Mouse (Mus musculus) limb, embryonic 13.5 days (tissue): ENCODE data around the gene Alg1. TPM values are rescaled to one million over a fixed set of nuclear protein-coding genes. Genes with fewer than 3 reads are reported as not detected.

Experiments used
- ATAC-seq: fragments of 200-750 bp; cut with Nextera tagmentation; 2 replicates; pipeline ENCODE4 v1.8.0; 2017; ENCODE audit warnings: low read depth, moderate number of reproducible peaks, moderate TSS enrichment; ENCODE audit not compliant: low FRiP score
- H3K27ac ChIP-seq: fragments of 300-500 bp; sonication (generic); 2 replicates; pipeline ENCODE4 v1.5.1; 2015; ENCODE audit warnings: inconsistent platforms, mild to moderate bottlenecking, moderate library complexity
- H3K27me3 ChIP-seq: fragments of 300-500 bp; sonication (generic); 2 replicates; pipeline ENCODE4 v1.6.1; 2015; ENCODE audit warnings: mild to moderate bottlenecking, inconsistent platforms
- H3K36me3 ChIP-seq: fragments of 300-500 bp; sonication (generic); 2 replicates; pipeline ENCODE4 v1.6.1; 2015; ENCODE audit warnings: inconsistent platforms, mild to moderate bottlenecking, moderate library complexity
- H3K4me1 ChIP-seq: fragments of 300-500 bp; sonication (generic); 2 replicates; pipeline ENCODE4 v1.6.1; 2015; ENCODE audit warnings: inconsistent platforms
- H3K4me2 ChIP-seq: fragments of 300-500 bp; sonication (generic); replicated peaks from 2 replicates; pipeline ENCODE4 v1.6.1; 2015; ENCODE audit warnings: inconsistent platforms, mild to moderate bottlenecking, moderate library complexity
- H3K4me3 ChIP-seq: fragments of 300-500 bp; sonication (generic); 2 replicates; pipeline ENCODE4 v1.5.1; 2015; ENCODE audit warnings: moderate library complexity, mild to moderate bottlenecking, inconsistent platforms
- H3K9ac ChIP-seq: fragments of 300-500 bp; sonication (generic); 2 replicates; pipeline ENCODE4 v1.6.1; 2015; ENCODE audit warnings: mild to moderate bottlenecking, inconsistent platforms
- H3K9me3 ChIP-seq: fragments of 300-500 bp; sonication (generic); 2 replicates; pipeline ENCODE4 v1.6.1; 2016; ENCODE audit warnings: inconsistent platforms
- WGBS: fragments of 180-500 bp; shearing (Covaris S2); methylation state at CpG from one replicate; pipeline ENCODE4 v1.1.7; 2015; 5-methylcytosine and 5-hydroxymethylcytosine counted together
- polyA plus RNA-seq: library from polyadenylated mRNA; unstranded; fragments of >200 nt; fragmentation: Nextera tagmentation; extraction: Ambion mirVana; gene quantifications from 2 replicates; pipeline ENCODE4 v1.2.1, GENCODE M21; 2015

Gene Alg1
- polyA plus RNA-seq, 1 experiment from 2014 or later, result 35.8 TPM

- Histone ChIP-seq H3K27ac (no peak overlapping the region), H3K4me1 (peaks cover 14% of the 10 kb centered on the region), H3K36me3 (peaks cover 48% of the 10 kb centered on the region), H3K9ac (no peak overlapping the region), H3K4me3 (no peak overlapping the region), H3K9me3 (no peaks in the 10 kb centered on the region), H3K4me2 (no peak overlapping the region), H3K27me3 (no peaks in the 10 kb centered on the region)
- WGBS, result 82% methylated on average over 3 of the region's 3 CpGs
- no peak for ATAC-seq
Observed at GRCm38 (mm10) chr16:5250891-5251290, 17.5 kb downstream of the Alg1 start.

DNA sequence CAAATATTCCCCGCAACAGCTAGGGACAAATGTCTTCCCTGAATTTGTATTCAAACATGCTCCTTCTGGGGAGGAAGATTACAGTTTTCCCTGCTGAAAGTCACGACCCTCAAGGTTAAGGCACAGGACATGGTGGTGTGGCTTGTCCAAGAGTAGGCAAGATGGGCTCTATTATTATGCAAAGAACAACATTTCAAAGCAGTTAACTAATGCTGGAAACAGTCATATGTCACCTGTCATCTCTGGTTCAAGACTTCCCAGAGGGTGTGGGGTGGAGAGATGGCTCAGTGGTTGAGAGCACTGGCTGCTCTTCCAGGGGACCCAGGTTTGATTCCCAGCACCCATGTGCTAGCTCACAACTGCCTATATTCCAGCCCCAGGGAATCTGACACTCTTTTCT is 18.8 kb downstream of the Alg1 start:
- ATAC-seq, result no peak
- H3K27me3 ChIP-seq, result no peaks in the 10 kb centered on the region
- H3K4me3 ChIP-seq, result no peak overlapping the region
- H3K4me1 ChIP-seq, result peaks cover 19% of the 10 kb centered on the region
- peaks cover 38% of the 10 kb centered on the region for H3K36me3 ChIP-seq
- no peak overlapping the region for H3K4me2 ChIP-seq
- no peak overlapping the region for H3K27ac ChIP-seq
- H3K9me3 ChIP-seq, result no peaks in the 10 kb centered on the region
- 90% methylated on average over 2 of the region's 2 CpGs for whole genome bisulfite sequencing
- H3K9ac ChIP-seq, result no peak overlapping the region

GRCm38 (mm10) chr16:5254346-5255025 is 21.1 kb downstream of the Alg1 start:
- Histone ChIP-seq H3K4me1 (peaks cover 19% of the 10 kb centered on the region), H3K4me2 (peak overlapping the region; percentile 81), H3K9ac (peak overlapping the region; percentile 81), H3K27ac (peak overlapping the region; percentile 85), H3K9me3 (no peaks in the 10 kb centered on the region), H3K27me3 (no peaks in the 10 kb centered on the region), H3K36me3 (peaks cover 16% of the 10 kb centered on the region), H3K4me3 (peak overlapping the region; percentile 66)
- ATAC-seq, result peak; percentile 34
- 3% methylated on average over 15 of the region's 15 CpGs for WGBS

DNA sequence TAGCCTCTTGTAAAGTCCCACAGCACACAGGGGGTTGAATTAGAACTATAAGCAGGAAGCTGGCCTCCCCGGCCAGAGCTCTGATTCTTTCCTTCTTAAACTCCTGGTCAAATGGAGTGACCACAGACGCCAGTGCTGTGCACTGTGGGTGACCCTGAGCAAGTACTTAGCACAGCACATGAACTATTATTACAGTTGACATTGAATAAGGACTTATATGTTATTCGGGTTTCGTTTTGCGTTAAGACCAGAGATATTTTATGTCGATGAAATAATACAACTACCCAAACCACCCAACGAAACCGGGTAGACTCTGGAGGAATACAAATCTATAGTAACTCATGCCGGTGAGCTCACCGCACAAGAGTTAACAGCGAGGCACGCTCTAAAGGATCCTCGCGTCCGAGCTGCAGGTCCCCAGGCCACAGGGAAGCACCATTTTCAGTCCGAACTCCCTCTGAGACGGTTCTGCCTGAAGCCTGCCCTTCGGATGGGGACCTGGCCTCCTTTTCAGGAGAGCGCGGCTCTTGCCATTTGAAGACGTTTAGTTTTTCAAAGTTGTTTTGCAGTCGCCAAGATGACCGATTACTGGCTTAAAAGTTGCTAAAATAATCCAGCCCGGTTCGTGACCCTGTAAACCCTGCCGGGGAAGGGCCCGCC is 21.8 kb downstream of the Alg1 start:
- Histone ChIP-seq H3K27me3 (no peaks in the 10 kb centered on the region), H3K4me1 (peaks cover 19% of the 10 kb centered on the region), H3K9ac (peak overlapping the region; percentile 81), H3K4me2 (peak overlapping the region; percentile 81), H3K4me3 (peak overlapping the region; percentile 66), H3K27ac (peak overlapping the region; percentile 85), H3K9me3 (no peaks in the 10 kb centered on the region), H3K36me3 (peaks cover 8% of the 10 kb centered on the region)
- WGBS, result 3% methylated on average over 27 of the region's 27 CpGs
- no peak for ATAC-seq

DNA sequence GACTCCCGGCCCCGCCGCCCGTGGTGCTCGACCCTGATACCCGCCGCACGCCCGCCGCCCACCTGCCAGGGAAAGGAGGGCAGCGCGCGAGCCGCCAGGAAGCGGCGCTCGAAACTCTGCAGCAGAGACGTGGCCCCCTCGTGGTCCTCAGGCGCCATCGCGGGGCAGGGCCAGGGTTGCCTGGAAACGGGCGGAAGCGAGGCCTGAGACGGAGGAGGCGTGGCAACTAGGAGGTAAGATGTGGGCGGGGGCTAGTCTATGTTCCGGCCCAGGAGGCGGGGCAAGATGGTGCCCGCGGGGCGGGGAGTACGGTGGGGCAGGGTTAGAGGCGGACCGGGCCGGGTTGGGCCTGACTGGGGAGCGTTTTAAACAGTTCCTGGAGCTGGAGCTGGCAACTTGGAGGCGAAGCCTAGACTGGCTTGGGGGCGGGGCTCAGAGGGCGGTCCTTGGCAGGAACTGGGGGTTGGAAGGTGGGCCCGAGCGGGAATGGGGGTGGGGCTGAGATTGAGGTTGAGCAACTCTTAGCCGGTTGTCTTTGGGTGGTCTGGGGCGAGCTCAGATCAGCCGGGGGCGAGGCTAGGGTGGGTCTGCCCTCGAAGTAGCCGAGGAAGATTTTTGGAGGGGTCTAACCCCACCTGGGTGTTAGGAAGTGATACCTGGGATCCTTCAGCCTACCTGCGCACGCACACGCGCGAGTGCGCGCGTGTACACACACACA is 22.5 kb downstream of the Alg1 start, which contains the start of gene Eef2kmt:
TSS of gene Eef2kmt (minus strand) at position 205 of the 718 bp plus-strand sequence.
- peak within 1 kb of the TSS; percentile 81 for H3K4me2 ChIP-seq
- WGBS, result 1% methylated on average over 57 of the region's 57 CpGs

DNA sequence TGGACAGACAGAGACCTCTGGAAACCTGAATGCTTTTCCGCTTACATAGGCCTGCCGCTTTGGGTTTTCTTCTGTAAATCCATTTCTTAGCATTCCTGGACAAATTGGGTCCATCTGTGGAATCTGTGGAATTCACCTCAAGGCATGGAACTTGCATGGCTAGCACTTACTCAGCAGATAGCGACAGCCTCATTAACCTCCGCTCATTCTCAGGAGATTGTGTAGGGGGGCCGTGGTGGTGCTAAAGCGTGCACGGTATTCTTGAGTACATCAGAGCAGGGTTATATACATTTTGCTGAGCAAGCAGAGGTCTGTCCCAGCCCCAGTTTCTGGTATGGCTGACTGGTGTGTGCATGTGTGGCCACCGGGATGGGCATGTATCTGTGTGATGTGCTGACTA is 29.7 kb downstream of the Alg1 start:
- H3K4me2 ChIP-seq, result no peak overlapping the region
- no peaks in the 10 kb centered on the region for H3K27me3 ChIP-seq
- ATAC-seq, result peak; percentile 81
- H3K9me3 ChIP-seq, result peaks cover 16% of the 10 kb centered on the region
- H3K9ac ChIP-seq, result no peak overlapping the region
- 33% methylated on average over 8 of the region's 8 CpGs for WGBS
- no peak overlapping the region for H3K4me3 ChIP-seq
- H3K4me1 ChIP-seq, result peaks cover 14% of the 10 kb centered on the region
- H3K27ac ChIP-seq, result no peak overlapping the region
- H3K36me3 ChIP-seq, result no peaks in the 10 kb centered on the region

More for the DNA sequence above, 22.5 kb downstream of the Alg1 start, which contains the start of gene Eef2kmt:
- Histone ChIP-seq H3K36me3 (peaks cover 5% of the 10 kb centered on the region; the same call in 1 of the 2 replicates), H3K27ac (peak within 1 kb of the TSS; percentile 85), H3K4me1 (peaks cover 19% of the 10 kb centered on the region), H3K9ac (peak within 1 kb of the TSS; percentile 81), H3K9me3 (no peaks in the 10 kb centered on the region), H3K4me3 (peak within 1 kb of the TSS; percentile 66), H3K27me3 (no peaks in the 10 kb centered on the region)
- ATAC-seq, result peak; percentile 97

- no peak for ATAC-seq
- Histone ChIP-seq H3K9ac (no peak overlapping the region), H3K9me3 (peaks cover 16% of the 10 kb centered on the region), H3K4me3 (no peak overlapping the region), H3K27me3 (no peaks in the 10 kb centered on the region), H3K4me2 (no peak overlapping the region), H3K4me1 (peaks cover 14% of the 10 kb centered on the region), H3K27ac (no peak overlapping the region), H3K36me3 (no peaks in the 10 kb centered on the region)
- WGBS, result 80% methylated on average over 7 of the region's 7 CpGs
Observed at GRCm38 (mm10) chr16:5263926-5264325, 30.5 kb downstream of the Alg1 start.

GRCm38 (mm10) chr16:5271411-5272035 is 38.1 kb downstream of the Alg1 start:
- no peaks in the 10 kb centered on the region for H3K27me3 ChIP-seq
- 70% methylated on average over 4 of the region's 4 CpGs for WGBS
- no peaks in the 10 kb centered on the region for H3K4me1 ChIP-seq
- H3K9me3 ChIP-seq, result no peaks in the 10 kb centered on the region
- H3K27ac ChIP-seq, result no peak overlapping the region
- no peaks in the 10 kb centered on the region for H3K36me3 ChIP-seq
- no peak overlapping the region for H3K4me2 ChIP-seq
- H3K4me3 ChIP-seq, result no peak overlapping the region
- ATAC-seq, result no peak
- no peak overlapping the region for H3K9ac ChIP-seq

- no peaks in the 10 kb centered on the region for H3K27me3 ChIP-seq
- no peak overlapping the region for H3K9ac ChIP-seq
- no peak overlapping the region for H3K4me2 ChIP-seq
- no peaks in the 10 kb centered on the region for H3K9me3 ChIP-seq
- H3K36me3 ChIP-seq, result no peaks in the 10 kb centered on the region
- no peaks in the 10 kb centered on the region for H3K4me1 ChIP-seq
- no peak for ATAC-seq
- 66% methylated on average over 3 of the region's 3 CpGs for WGBS
- H3K4me3 ChIP-seq, result no peak overlapping the region
- no peak overlapping the region for H3K27ac ChIP-seq
Observed at GRCm38 (mm10) chr16:5272371-5272770, 39.0 kb downstream of the Alg1 start.

GRCm38 (mm10) chr16:5279571-5280222 is 46.3 kb downstream of the Alg1 start:
- ATAC-seq, result no peak
- no peaks in the 10 kb centered on the region for H3K9me3 ChIP-seq
- H3K27me3 ChIP-seq, result no peaks in the 10 kb centered on the region
- no peak overlapping the region for H3K27ac ChIP-seq
- H3K9ac ChIP-seq, result no peak overlapping the region
- WGBS, result 70% methylated on average over 5 of the region's 5 CpGs
- no peaks in the 10 kb centered on the region for H3K36me3 ChIP-seq
- no peak overlapping the region for H3K4me2 ChIP-seq
- no peaks in the 10 kb centered on the region for H3K4me1 ChIP-seq
- H3K4me3 ChIP-seq, result no peak overlapping the region

DNA sequence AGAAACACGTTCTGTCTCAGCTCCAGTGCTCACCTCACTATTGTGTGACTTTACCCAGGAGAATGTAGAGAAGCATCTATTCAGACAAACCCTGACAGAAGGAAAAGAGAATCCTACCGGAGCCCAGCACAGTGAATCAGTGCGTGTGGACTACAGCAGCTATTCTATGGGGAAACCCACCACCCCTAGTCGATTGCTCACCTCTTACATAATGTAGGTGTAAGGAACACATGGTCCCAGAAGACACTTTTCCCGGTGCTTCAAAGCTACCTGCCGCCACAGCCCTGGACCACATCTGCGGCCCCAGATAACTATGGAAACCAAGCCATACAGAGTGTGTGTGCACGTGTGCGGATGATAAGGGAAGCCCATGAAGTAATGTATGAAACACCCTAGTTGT is 49.3 kb downstream of the Alg1 start:
- no peak for ATAC-seq
- no peaks in the 10 kb centered on the region for H3K9me3 ChIP-seq
- no peak overlapping the region for H3K9ac ChIP-seq
- no peak overlapping the region for H3K27ac ChIP-seq
- no peak overlapping the region for H3K4me3 ChIP-seq
- no peaks in the 10 kb centered on the region for H3K4me1 ChIP-seq
- no peak overlapping the region for H3K4me2 ChIP-seq
- no peaks in the 10 kb centered on the region for H3K27me3 ChIP-seq
- no peaks in the 10 kb centered on the region for H3K36me3 ChIP-seq
- WGBS, result 88% methylated on average over 9 of the region's 9 CpGs
